Mouse (Mus musculus): ENCODE measurements around the gene Ing4. TPM values are rescaled to one million over a fixed set of nuclear protein-coding genes. Genes with fewer than 3 reads are reported as not detected.

Ing4 gene
- polyA plus RNA-seq, 1 experiment = not detected

DNA sequence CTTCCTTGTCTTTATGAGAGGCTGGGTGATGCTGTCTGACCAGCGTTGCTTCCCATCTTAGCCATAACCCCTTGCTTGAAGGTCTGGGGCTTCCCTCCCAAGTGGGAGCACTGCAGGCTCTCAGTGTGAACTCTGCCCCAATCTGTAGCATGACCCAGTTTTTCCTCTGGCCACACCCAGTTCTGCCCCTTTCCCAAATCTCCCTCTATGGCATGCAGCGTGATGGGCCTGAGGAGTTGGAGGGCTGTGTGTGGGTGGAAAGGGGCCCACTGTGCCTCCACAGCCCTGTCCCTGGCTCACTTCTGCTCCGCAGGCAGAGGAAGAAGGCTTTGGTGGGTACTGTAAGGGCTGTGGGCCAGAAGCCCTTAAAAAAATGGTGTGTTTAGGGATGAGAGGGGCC is 59.0 kb downstream of the Ing4 start:
- WGBS = 11% methylated on average over 3 of the region's 3 CpGs
- Histone ChIP-seq H3K27ac (ENCODE audit: insufficient read depth, low read depth, low read length) (peak overlapping the region; percentile 12), H3K4me3 (ENCODE audit: insufficient read depth, low read depth, low read length) (peak overlapping the region; percentile 26), H3K4me1 (ENCODE audit: control insufficient read depth, insufficient read depth, low read length) (peaks cover 27% of the 10 kb centered on the region)
- TF ChIP-seq CTCF (IDR thresholded peaks at IDR 0.05; ENCODE audit: insufficient read depth, low read depth, low read length) (no peak), POLR2A (IDR thresholded peaks at IDR 0.05; ENCODE audit: insufficient read depth, low read depth, low read length) (no peak)

Other genes with a start within 250 kb of the Ing4 start
- gene Spsb2, start 231.1 kb upstream of the Ing4 start, polyA plus RNA-seq (2012; ENCODE audit: insufficient read depth, insufficient read length, low replicate concordance, missing spikeins) = not detected in 2 replicates
- 644 TPM in 1 of 2 replicates, not detected in the other for gene Tpi1, start 225.5 kb upstream of the Ing4 start, polyA plus RNA-seq (2012; ENCODE audit: insufficient read depth, insufficient read length, low replicate concordance, missing spikeins)
- gene Usp5, start 210.3 kb upstream of the Ing4 start, polyA plus RNA-seq (2012; ENCODE audit: insufficient read depth, insufficient read length, low replicate concordance, missing spikeins) = 225 TPM in 1 of 2 replicates, not detected in the other
- gene Cdca3, start 210.2 kb upstream of the Ing4 start, polyA plus RNA-seq (2012; ENCODE audit: insufficient read depth, insufficient read length, low replicate concordance, missing spikeins) = not detected in 2 replicates
- not detected in 2 replicates for gene Gnb3, start 199.5 kb upstream of the Ing4 start, polyA plus RNA-seq (2012; ENCODE audit: insufficient read depth, insufficient read length, low replicate concordance, missing spikeins)
- gene P3h3, start 182.0 kb upstream of the Ing4 start, polyA plus RNA-seq (2012; ENCODE audit: insufficient read depth, insufficient read length, low replicate concordance, missing spikeins) = not detected in 2 replicates
- gene Gpr162, start 175.8 kb upstream of the Ing4 start, polyA plus RNA-seq (2012; ENCODE audit: insufficient read depth, insufficient read length, low replicate concordance, missing spikeins) = not detected in 2 replicates
- gene Cd4, start 151.5 kb upstream of the Ing4 start, polyA plus RNA-seq (2012; ENCODE audit: insufficient read depth, insufficient read length, low replicate concordance, missing spikeins) = 395 and 682 TPM in 2 replicates
- gene Lag3, start 128.1 kb upstream of the Ing4 start, polyA plus RNA-seq (2012; ENCODE audit: insufficient read depth, insufficient read length, low replicate concordance, missing spikeins) = not detected in 2 replicates
- gene Ptms, start 119.7 kb upstream of the Ing4 start, polyA plus RNA-seq (2012; ENCODE audit: insufficient read depth, insufficient read length, low replicate concordance, missing spikeins) = not detected in 2 replicates
- gene Mlf2, start 108.4 kb upstream of the Ing4 start, polyA plus RNA-seq (2012; ENCODE audit: insufficient read depth, insufficient read length, low replicate concordance, missing spikeins) = not detected in 2 replicates
- 255 TPM in 1 of 2 replicates, not detected in the other for gene Cops7a, start 74.2 kb upstream of the Ing4 start, polyA plus RNA-seq (2012; ENCODE audit: insufficient read depth, insufficient read length, low replicate concordance, missing spikeins)
- not detected in 2 replicates for gene Pianp, start 43.1 kb upstream of the Ing4 start, polyA plus RNA-seq (2012; ENCODE audit: insufficient read depth, insufficient read length, low replicate concordance, missing spikeins)
- gene Zfp384, start 30.6 kb upstream of the Ing4 start, polyA plus RNA-seq (2012; ENCODE audit: insufficient read depth, insufficient read length, low replicate concordance, missing spikeins) = 212 TPM in 1 of 2 replicates, not detected in the other
- gene Acrbp, start 9.9 kb downstream of the Ing4 start, polyA plus RNA-seq (2012; ENCODE audit: insufficient read depth, insufficient read length, low replicate concordance, missing spikeins) = not detected in 2 replicates
- gene Lpar5, start 28.2 kb downstream of the Ing4 start, polyA plus RNA-seq (2012; ENCODE audit: insufficient read depth, insufficient read length, low replicate concordance, missing spikeins) = not detected in 2 replicates
- gene Chd4, start 56.2 kb downstream of the Ing4 start, polyA plus RNA-seq (2012; ENCODE audit: insufficient read depth, insufficient read length, low replicate concordance, missing spikeins) = 91.6 and 138 TPM in 2 replicates
- gene Nop2, start 92.1 kb downstream of the Ing4 start, polyA plus RNA-seq (2012; ENCODE audit: insufficient read depth, insufficient read length, low replicate concordance, missing spikeins) = not detected in 2 replicates
- gene Iffo1, start 105.5 kb downstream of the Ing4 start, polyA plus RNA-seq (2012; ENCODE audit: insufficient read depth, insufficient read length, low replicate concordance, missing spikeins) = not detected in 2 replicates
- gene Gapdh, start 126.7 kb downstream of the Ing4 start, polyA plus RNA-seq (2012; ENCODE audit: insufficient read depth, insufficient read length, low replicate concordance, missing spikeins) = 844 TPM in 1 of 2 replicates, not detected in the other
- not detected in 2 replicates for gene Ncapd2, start 151.9 kb downstream of the Ing4 start, polyA plus RNA-seq (2012; ENCODE audit: insufficient read depth, insufficient read length, low replicate concordance, missing spikeins)
- gene Mrpl51, start 152.0 kb downstream of the Ing4 start, polyA plus RNA-seq (2012; ENCODE audit: insufficient read depth, insufficient read length, low replicate concordance, missing spikeins) = not detected in 2 replicates
- 312 and 918 TPM in 2 replicates for gene Vamp1, start 175.8 kb downstream of the Ing4 start, polyA plus RNA-seq (2012; ENCODE audit: insufficient read depth, insufficient read length, low replicate concordance, missing spikeins)
- not detected in 2 replicates for gene Tapbpl, start 192.1 kb downstream of the Ing4 start, polyA plus RNA-seq (2012; ENCODE audit: insufficient read depth, insufficient read length, low replicate concordance, missing spikeins)
- gene Cd27, start 197.2 kb downstream of the Ing4 start, polyA plus RNA-seq (2012; ENCODE audit: insufficient read depth, insufficient read length, low replicate concordance, missing spikeins) = not detected in 2 replicates
- not detected in 2 replicates for gene Tuba3a, start 246.3 kb downstream of the Ing4 start, polyA plus RNA-seq (2012; ENCODE audit: insufficient read depth, insufficient read length, low replicate concordance, missing spikeins)

Measured in olfactory bulb, adult 2 months (tissue).